Mouse (Mus musculus): ENCODE data around the gene Tubb1. TPM values are rescaled to one million over a fixed set of nuclear protein-coding genes. Genes with fewer than 3 reads are reported as not detected.

The Tubb1 gene
- total and polyA plus RNA-seq, 2 experiments = 0.18 to 0.33 TPM

DNA sequence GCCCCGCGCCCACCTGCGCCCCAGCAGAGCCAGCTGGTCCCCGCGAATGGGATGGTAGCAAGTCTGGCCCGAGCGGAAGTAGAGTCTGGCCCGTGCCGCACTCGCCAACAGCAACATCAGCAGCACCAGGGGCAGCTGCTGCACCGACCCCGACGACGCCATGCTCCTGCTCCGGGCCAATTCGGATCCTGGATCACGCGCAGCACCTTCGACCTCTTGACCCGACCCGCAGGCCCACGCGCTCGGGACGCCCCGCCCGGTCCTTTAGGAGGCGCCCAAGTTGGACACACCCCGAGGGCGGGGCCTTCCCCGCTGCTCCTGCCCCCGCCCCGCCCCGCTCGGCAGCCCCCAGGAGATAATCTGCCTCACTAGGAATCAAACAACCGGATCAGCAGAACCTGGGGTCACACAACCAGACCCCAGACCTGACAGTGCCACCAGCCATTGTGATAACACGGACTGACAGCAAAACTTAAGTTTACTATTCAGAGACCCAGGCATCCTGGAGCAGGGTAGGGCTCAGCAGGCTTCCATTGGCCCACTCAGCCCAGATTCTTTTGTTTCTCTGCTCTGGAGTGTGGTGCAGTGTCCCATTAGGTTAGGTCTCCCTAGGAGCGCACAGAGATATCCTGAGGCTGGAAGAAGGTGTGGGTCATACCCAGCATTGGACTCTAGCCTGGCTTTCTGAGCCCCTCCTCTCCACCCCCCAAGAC lies 11.6 kb upstream of the Tubb1 start, which contains the start of gene Ctsz:
Gene Ctsz, minus strand, starts transcription at position 303 of the 713 bp plus-strand sequence.
- DNase-seq (ENCODE audit: extremely low read depth, low read depth, low spot score) = peak; percentile 66
- Histone ChIP-seq H3K4me1 (ENCODE audit: control insufficient read depth, insufficient read depth, low read length) (peaks cover 11% of the 10 kb centered on the region), H3K27ac (replicated peaks; ENCODE audit: insufficient read depth, low read depth, low read length) (peak within 1 kb of the TSS; percentile 76), H3K36me3 (ENCODE audit: control insufficient read depth, insufficient read depth, low read length) (no peaks in the 10 kb centered on the region), H3K79me2 (ENCODE audit: control insufficient read depth, insufficient read depth, low read length) (peaks cover 15% of the 10 kb centered on the region), H3K4me3 (ENCODE audit: insufficient read depth, low read depth, low read length) (peak within 1 kb of the TSS; percentile 68), H3K27me3 (ENCODE audit: control insufficient read depth, insufficient read depth, low read length) (no peaks in the 10 kb centered on the region), H3K9ac (ENCODE audit: low read depth, low read length) (peak within 1 kb of the TSS; percentile 81)
- 2% methylated on average over 38 of the region's 38 CpGs for WGBS
- no peak for TF ChIP-seq CTCF (IDR thresholded peaks at IDR 0.05; ENCODE audit: low read depth, low read length)
- peak; percentile 72 for TF ChIP-seq POLR2A (IDR thresholded peaks at IDR 0.05; ENCODE audit: extremely low read depth, insufficient read depth, low read length)

DNA sequence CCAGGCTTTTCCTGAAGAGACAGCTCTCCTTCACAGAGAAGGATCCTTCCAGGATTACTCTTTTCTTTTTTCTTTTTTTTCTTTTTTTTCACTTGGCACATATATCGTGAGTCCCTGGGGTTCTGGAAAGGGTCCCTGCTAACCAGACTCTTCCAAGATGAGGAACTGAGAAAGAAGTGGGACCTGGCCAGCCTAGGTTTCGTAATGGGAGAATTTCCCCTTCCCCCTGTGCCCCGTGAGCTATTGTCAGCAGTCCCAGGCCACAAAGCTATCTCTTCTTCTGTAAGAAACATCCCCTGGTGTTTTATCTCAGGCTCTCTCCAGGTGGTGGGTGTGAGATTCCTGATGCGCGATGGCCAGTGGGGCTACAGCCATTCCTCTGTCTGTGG lies 11.1 kb upstream of the Tubb1 start:
- 71% methylated on average over 5 of the region's 5 CpGs for WGBS
- DNase-seq (ENCODE audit: extremely low read depth, low read depth, low spot score) = no peak
- H3K27ac ChIP-seq (replicated peaks; ENCODE audit: insufficient read depth, low read depth, low read length) = no peak overlapping the region
- TF ChIP-seq POLR2A (IDR thresholded peaks at IDR 0.05; ENCODE audit: extremely low read depth, insufficient read depth, low read length) (no peak), CTCF (IDR thresholded peaks at IDR 0.05; ENCODE audit: low read depth, low read length) (no peak)
- H3K4me3 ChIP-seq (ENCODE audit: insufficient read depth, low read depth, low read length) = no peak overlapping the region
- H3K4me1 ChIP-seq (ENCODE audit: control insufficient read depth, insufficient read depth, low read length) = peaks cover 11% of the 10 kb centered on the region
- no peak overlapping the region for H3K9ac ChIP-seq (ENCODE audit: low read depth, low read length)
- H3K27me3 ChIP-seq (ENCODE audit: control insufficient read depth, insufficient read depth, low read length) = no peaks in the 10 kb centered on the region
- no peaks in the 10 kb centered on the region for H3K36me3 ChIP-seq (ENCODE audit: control insufficient read depth, insufficient read depth, low read length)
- H3K79me2 ChIP-seq (ENCODE audit: control insufficient read depth, insufficient read depth, low read length) = peaks cover 15% of the 10 kb centered on the region

DNA sequence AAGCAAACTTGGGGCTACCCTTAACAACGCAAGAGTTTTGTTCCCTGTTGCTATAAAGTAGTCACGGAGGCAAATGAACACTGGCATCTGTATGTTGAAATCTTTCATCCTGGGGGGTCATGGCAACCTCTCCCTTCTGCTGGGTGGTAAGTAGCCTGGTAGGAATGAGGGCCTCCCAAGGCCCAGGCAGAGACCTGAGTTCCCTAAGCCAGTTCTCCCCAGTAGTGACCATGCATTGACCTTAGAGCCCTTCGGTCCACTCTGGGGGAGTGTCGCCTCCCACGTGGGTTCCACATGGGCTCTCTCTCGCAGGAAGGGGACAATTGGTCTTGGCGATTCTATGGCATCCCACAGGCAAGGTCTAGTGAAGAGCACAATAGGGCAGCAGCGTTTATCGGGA lies 10.5 kb upstream of the Tubb1 start:
- Histone ChIP-seq H3K4me1 (ENCODE audit: control insufficient read depth, insufficient read depth, low read length) (peaks cover 11% of the 10 kb centered on the region), H3K36me3 (ENCODE audit: control insufficient read depth, insufficient read depth, low read length) (no peaks in the 10 kb centered on the region), H3K9ac (ENCODE audit: low read depth, low read length) (no peak overlapping the region), H3K79me2 (ENCODE audit: control insufficient read depth, insufficient read depth, low read length) (peaks cover 15% of the 10 kb centered on the region), H3K4me3 (ENCODE audit: insufficient read depth, low read depth, low read length) (no peak overlapping the region), H3K27ac (replicated peaks; ENCODE audit: insufficient read depth, low read depth, low read length) (no peak overlapping the region), H3K27me3 (ENCODE audit: control insufficient read depth, insufficient read depth, low read length) (no peaks in the 10 kb centered on the region)
- WGBS = 76% methylated on average over 9 of the region's 9 CpGs
- no peak for DNase-seq (ENCODE audit: extremely low read depth, low read depth, low spot score)
- TF ChIP-seq CTCF (IDR thresholded peaks at IDR 0.05; ENCODE audit: low read depth, low read length) = no peak
- no peak for TF ChIP-seq POLR2A (IDR thresholded peaks at IDR 0.05; ENCODE audit: extremely low read depth, insufficient read depth, low read length)

DNA sequence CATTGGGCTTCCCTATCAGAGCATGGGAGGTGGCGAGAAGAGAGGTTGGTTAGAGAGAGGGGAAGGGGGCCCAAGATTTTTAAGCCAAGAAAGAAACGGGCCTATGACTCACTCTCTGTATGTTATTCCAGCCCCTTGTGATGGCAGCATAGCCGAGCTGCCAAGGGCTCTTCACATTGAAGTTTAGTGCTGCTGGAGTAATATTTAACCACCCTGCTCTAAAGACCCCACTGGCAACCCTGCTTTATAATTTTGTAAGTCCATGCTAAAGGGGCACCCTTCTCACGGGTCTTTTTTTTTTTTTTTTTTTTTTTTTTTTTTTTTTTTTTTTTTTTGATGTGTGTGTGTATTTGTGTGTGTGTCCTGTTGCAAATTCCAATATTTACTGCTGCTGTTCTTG lies 8.6 kb upstream of the Tubb1 start:
- Histone ChIP-seq H3K27ac (replicated peaks; ENCODE audit: insufficient read depth, low read depth, low read length) (no peak overlapping the region), H3K27me3 (ENCODE audit: control insufficient read depth, insufficient read depth, low read length) (no peaks in the 10 kb centered on the region), H3K4me1 (ENCODE audit: control insufficient read depth, insufficient read depth, low read length) (peaks cover 11% of the 10 kb centered on the region), H3K4me3 (ENCODE audit: insufficient read depth, low read depth, low read length) (no peak overlapping the region), H3K9ac (ENCODE audit: low read depth, low read length) (no peak overlapping the region), H3K79me2 (ENCODE audit: control insufficient read depth, insufficient read depth, low read length) (peaks cover 8% of the 10 kb centered on the region), H3K36me3 (ENCODE audit: control insufficient read depth, insufficient read depth, low read length) (no peaks in the 10 kb centered on the region)
- TF ChIP-seq CTCF (IDR thresholded peaks at IDR 0.05; ENCODE audit: low read depth, low read length) (no peak), POLR2A (IDR thresholded peaks at IDR 0.05; ENCODE audit: extremely low read depth, insufficient read depth, low read length) (no peak)
- no peak for DNase-seq (ENCODE audit: extremely low read depth, low read depth, low spot score)
- 83% methylated on average over 4 of the region's 4 CpGs for WGBS

DNA sequence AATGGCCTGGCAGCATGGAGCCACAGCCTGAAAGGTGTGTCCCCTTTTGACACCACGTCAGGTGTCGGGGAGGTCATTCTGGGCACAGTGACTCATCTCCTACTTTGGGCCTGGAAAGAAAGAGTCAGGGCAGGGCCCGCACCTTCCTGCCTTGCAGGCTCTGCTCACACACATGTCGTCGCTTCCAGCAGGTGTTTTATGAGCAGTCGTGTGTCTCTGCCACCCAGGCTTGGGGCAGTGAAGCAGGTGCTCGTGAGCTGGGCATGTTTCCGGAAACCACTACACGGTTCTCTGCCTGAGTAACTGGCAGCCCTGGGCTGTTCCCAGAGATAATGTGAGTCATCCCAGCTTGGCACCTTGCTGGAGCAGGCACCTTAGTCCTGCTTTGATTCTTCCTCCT lies 8.0 kb upstream of the Tubb1 start:
- Histone ChIP-seq H3K4me3 (ENCODE audit: insufficient read depth, low read depth, low read length) (no peak overlapping the region), H3K79me2 (ENCODE audit: control insufficient read depth, insufficient read depth, low read length) (peaks cover 6% of the 10 kb centered on the region), H3K4me1 (ENCODE audit: control insufficient read depth, insufficient read depth, low read length) (peaks cover 7% of the 10 kb centered on the region), H3K27me3 (ENCODE audit: control insufficient read depth, insufficient read depth, low read length) (no peaks in the 10 kb centered on the region), H3K36me3 (ENCODE audit: control insufficient read depth, insufficient read depth, low read length) (no peaks in the 10 kb centered on the region), H3K27ac (replicated peaks; ENCODE audit: insufficient read depth, low read depth, low read length) (no peak overlapping the region), H3K9ac (ENCODE audit: low read depth, low read length) (no peak overlapping the region)
- 93% methylated on average over 9 of the region's 9 CpGs for WGBS
- no peak for DNase-seq (ENCODE audit: extremely low read depth, low read depth, low spot score)
- no peak for TF ChIP-seq POLR2A (IDR thresholded peaks at IDR 0.05; ENCODE audit: extremely low read depth, insufficient read depth, low read length)

DNA sequence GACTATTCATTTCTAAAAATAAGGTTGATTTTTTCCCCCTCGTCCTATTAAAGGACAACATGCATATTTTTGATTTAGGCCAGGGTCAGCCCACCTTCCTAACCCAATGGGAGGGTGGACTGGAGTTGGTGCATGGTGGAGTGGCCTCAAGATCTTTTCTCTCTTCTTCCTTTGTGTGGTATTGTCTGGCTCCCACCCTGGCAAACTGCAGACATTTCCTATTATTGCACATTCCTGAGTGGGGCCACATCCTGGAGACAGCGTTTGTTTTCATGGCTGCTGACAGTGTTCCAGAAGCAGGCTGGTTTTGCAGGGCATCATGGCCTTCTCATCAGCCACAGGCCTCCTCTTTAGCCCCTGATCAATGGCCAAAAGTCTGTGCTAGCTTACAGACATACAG lies 7.4 kb upstream of the Tubb1 start:
- no peaks in the 10 kb centered on the region for H3K36me3 ChIP-seq (ENCODE audit: control insufficient read depth, insufficient read depth, low read length)
- no peak overlapping the region for H3K9ac ChIP-seq (ENCODE audit: low read depth, low read length)
- TF ChIP-seq POLR2A (IDR thresholded peaks at IDR 0.05; ENCODE audit: extremely low read depth, insufficient read depth, low read length) (no peak), CTCF (IDR thresholded peaks at IDR 0.05; ENCODE audit: low read depth, low read length) (no peak)
- peaks cover 4% of the 10 kb centered on the region for H3K79me2 ChIP-seq (ENCODE audit: control insufficient read depth, insufficient read depth, low read length)
- H3K27ac ChIP-seq (replicated peaks; ENCODE audit: insufficient read depth, low read depth, low read length) = no peak overlapping the region
- 75% methylated on average over 2 of the region's 2 CpGs for WGBS
- no peaks in the 10 kb centered on the region for H3K27me3 ChIP-seq (ENCODE audit: control insufficient read depth, insufficient read depth, low read length)
- H3K4me1 ChIP-seq (ENCODE audit: control insufficient read depth, insufficient read depth, low read length) = peaks cover 1% of the 10 kb centered on the region
- no peak overlapping the region for H3K4me3 ChIP-seq (ENCODE audit: insufficient read depth, low read depth, low read length)
- DNase-seq (ENCODE audit: extremely low read depth, low read depth, low spot score) = no peak
